Mouse (Mus musculus): ENCODE data around the gene Ccdc97. TPM values are rescaled to one million over a fixed set of nuclear protein-coding genes. Genes with fewer than 3 reads are reported as not detected.

The Ccdc97 gene
- polyA plus RNA-seq, 1 experiment from 2014 or later: 11.9 TPM

DNA sequence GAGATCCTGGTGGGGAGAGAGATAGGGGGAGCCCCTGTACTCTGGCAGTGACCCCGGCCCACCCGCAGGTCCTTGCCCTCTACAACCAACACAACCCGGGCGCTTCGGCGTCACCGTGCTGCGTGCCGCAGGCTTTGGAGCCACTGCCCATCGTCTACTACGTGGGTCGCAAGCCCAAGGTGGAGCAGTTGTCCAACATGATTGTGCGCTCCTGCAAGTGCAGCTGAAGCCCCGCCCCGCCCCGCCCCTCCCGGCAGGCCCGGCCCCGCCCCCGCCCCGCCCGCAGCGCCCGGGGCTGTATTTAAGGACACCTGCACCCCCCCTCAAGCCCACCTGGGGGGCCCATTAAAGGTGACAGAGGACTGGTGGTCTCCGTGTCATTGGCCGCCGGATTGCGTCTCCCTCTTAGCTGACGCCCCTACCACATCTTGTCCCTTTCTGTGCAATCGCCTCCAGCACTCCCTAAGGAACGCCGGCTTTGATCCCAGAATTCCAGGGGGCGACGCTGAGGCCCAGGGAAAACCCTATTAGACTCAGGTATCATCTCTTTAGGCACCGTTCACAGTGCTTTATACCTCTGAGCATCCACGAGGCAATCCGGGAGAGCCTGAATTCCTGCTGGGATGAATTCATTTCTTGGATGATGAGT, 14.0 kb downstream of the Ccdc97 start:
- Histone ChIP-seq H3K4me1 (ENCODE audit: control insufficient read depth, low read depth, low read length) (peaks cover 34% of the 10 kb centered on the region), H3K27ac (ENCODE audit: low read length) (no peak overlapping the region), H3K9me3 (replicated peaks; ENCODE audit: control insufficient read depth, low read length) (peaks cover 5% of the 10 kb centered on the region), H3K4me2 (ENCODE audit: low read depth, low read length) (peak overlapping the region; percentile 46), H3K36me3 (ENCODE audit: control insufficient read depth, insufficient read depth) (peaks cover 21% of the 10 kb centered on the region), H3K9ac (ENCODE audit: low read depth, low read length) (no peak overlapping the region), H3K27me3 (ENCODE audit: control insufficient read depth, insufficient read depth, low read depth, low read length) (no peaks in the 10 kb centered on the region), H3K4me3 (ENCODE audit: low read depth, low read length) (peak overlapping the region; percentile 26; the same call in 1 of the 2 replicates)
- no peak for ATAC-seq (ENCODE audit: low read depth)
- 41% methylated on average over 37 of the region's 37 CpGs for WGBS (ENCODE audit: insufficient replicate concordance)

DNA sequence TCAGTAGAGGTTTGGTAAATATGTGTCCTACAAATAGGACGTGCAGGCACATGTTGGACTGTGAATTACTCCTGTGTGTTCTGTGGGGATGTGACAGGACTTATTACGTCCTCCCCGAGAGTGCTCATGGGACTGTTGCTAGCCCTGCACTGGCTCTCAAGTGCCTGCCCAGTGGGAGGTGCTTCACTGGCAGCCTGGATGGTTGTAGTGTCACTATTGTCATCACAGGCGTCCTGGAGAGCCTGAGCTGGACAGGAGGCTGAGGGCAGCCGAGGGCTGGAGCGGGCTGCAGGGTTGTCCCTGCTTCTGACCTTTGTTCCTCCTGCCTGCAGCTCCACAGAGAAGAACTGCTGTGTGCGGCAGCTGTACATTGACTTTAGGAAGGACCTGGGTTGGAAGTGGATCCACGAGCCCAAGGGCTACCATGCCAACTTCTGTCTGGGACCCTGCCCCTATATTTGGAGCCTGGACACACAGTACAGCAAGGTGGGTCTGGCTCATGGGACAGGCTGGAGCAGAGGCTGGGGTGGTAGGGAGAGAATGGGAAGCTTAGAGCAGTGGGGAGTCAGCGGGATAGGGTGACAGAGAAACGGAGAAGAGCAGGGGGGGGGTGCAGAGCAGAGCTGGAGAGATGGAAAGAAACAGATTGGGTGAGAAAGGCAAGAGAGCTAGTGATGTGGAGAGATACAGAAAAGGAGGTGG, 14.9 kb downstream of the Ccdc97 start:
- peak; percentile 70 for ATAC-seq (ENCODE audit: low read depth)
- H3K4me3 ChIP-seq (ENCODE audit: low read depth, low read length): peak overlapping the region; percentile 7
- peak overlapping the region; percentile 10 for H3K4me2 ChIP-seq (ENCODE audit: low read depth, low read length)
- no peaks in the 10 kb centered on the region for H3K27me3 ChIP-seq (ENCODE audit: control insufficient read depth, insufficient read depth, low read depth, low read length)
- 67% methylated on average over 10 of the region's 10 CpGs for WGBS (ENCODE audit: insufficient replicate concordance)
- 0 out of 2 replicates have a peak overlapping the region, but pooled peaks have one; percentile 20 for H3K27ac ChIP-seq (ENCODE audit: low read length)
- peaks cover 23% of the 10 kb centered on the region for H3K36me3 ChIP-seq (ENCODE audit: control insufficient read depth, insufficient read depth)
- peaks cover 5% of the 10 kb centered on the region for H3K9me3 ChIP-seq (replicated peaks; ENCODE audit: control insufficient read depth, low read length)
- H3K4me1 ChIP-seq (ENCODE audit: control insufficient read depth, low read depth, low read length): peaks cover 34% of the 10 kb centered on the region
- H3K9ac ChIP-seq (ENCODE audit: low read depth, low read length): no peak overlapping the region

DNA sequence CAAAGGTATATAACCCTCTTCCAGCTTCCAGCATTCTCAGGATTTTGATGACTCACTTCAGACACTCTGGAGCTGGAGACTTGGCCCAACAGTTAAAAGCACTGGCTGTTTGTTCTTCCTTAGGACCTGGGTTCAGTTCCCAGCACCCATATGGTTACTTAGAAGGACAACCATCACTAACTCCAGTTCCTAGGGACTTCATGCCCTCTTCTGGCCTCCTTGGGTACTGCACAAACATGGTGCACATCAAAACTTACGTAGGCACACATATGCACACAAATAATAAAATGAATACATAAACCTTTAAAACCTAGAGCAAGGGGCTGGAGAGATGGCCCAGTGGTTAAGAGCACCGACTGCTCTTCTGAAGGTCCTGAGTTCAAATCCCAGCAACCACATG, 16.5 kb downstream of the Ccdc97 start:
- no peak for ATAC-seq (ENCODE audit: low read depth)
- H3K4me3 ChIP-seq (ENCODE audit: low read depth, low read length): no peak overlapping the region
- peaks cover 5% of the 10 kb centered on the region for H3K9me3 ChIP-seq (replicated peaks; ENCODE audit: control insufficient read depth, low read length)
- no peak overlapping the region for H3K27ac ChIP-seq (ENCODE audit: low read length)
- peaks cover 23% of the 10 kb centered on the region for H3K36me3 ChIP-seq (ENCODE audit: control insufficient read depth, insufficient read depth)
- peaks cover 27% of the 10 kb centered on the region for H3K4me1 ChIP-seq (ENCODE audit: control insufficient read depth, low read depth, low read length)
- H3K9ac ChIP-seq (ENCODE audit: low read depth, low read length): no peak overlapping the region
- H3K4me2 ChIP-seq (ENCODE audit: low read depth, low read length): no peak overlapping the region
- 87% methylated on average over 2 of the region's 2 CpGs for WGBS (ENCODE audit: insufficient replicate concordance)
- H3K27me3 ChIP-seq (ENCODE audit: control insufficient read depth, insufficient read depth, low read depth, low read length): no peaks in the 10 kb centered on the region

DNA sequence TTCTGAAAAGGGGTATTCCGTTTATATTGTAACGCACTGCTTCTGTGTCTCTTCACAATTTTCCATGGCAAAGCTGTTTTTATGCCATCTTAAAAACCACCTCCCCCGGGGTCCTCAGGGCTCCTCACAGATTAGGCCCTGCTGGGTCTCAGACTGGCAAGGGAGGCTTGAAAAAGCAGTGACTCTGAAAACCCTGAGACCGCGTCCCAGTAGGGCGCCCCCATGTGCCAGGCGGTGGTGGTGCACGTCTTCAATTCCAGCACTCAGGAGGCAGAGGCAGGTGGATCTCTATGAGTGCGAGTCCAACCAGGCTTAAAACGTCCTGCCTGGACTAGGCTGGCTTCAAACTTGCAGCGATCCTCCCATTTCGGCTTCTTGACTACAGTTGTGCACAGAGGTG, 18.2 kb downstream of the Ccdc97 start:
- Histone ChIP-seq H3K9ac (ENCODE audit: low read depth, low read length) (no peak overlapping the region), H3K4me2 (ENCODE audit: low read depth, low read length) (no peak overlapping the region), H3K4me3 (ENCODE audit: low read depth, low read length) (no peak overlapping the region), H3K27ac (ENCODE audit: low read length) (no peak overlapping the region), H3K27me3 (ENCODE audit: control insufficient read depth, insufficient read depth, low read depth, low read length) (no peaks in the 10 kb centered on the region), H3K4me1 (ENCODE audit: control insufficient read depth, low read depth, low read length) (peaks cover 17% of the 10 kb centered on the region), H3K36me3 (ENCODE audit: control insufficient read depth, insufficient read depth) (peaks cover 28% of the 10 kb centered on the region), H3K9me3 (replicated peaks; ENCODE audit: control insufficient read depth, low read length) (peaks cover 5% of the 10 kb centered on the region)
- 86% methylated on average over 12 of the region's 12 CpGs for WGBS (ENCODE audit: insufficient replicate concordance)
- no peak for ATAC-seq (ENCODE audit: low read depth)

DNA sequence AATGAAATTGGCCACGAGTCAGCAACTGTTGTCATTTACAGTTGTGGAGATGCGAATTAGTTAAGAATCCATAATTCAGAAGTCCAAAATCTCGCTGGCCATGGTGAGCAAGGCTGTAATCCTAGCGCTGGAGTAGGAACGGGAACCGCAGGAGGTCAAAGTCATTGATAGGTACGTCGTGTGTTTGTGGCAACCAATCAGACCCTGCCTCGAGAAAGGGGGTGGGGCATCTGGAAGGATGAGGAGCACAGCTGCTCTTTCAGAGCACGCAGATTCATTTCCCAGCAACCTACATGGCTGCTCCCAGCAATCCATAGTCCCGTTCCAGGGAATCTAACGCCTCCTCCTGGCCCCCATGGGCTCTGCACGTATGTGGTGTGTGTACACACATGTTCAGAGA, 19.0 kb downstream of the Ccdc97 start:
- Histone ChIP-seq H3K27ac (ENCODE audit: low read length) (no peak overlapping the region), H3K4me3 (ENCODE audit: low read depth, low read length) (no peak overlapping the region), H3K4me2 (ENCODE audit: low read depth, low read length) (no peak overlapping the region), H3K36me3 (ENCODE audit: control insufficient read depth, insufficient read depth) (peaks cover 30% of the 10 kb centered on the region), H3K4me1 (ENCODE audit: control insufficient read depth, low read depth, low read length) (peaks cover 13% of the 10 kb centered on the region), H3K27me3 (ENCODE audit: control insufficient read depth, insufficient read depth, low read depth, low read length) (no peaks in the 10 kb centered on the region), H3K9ac (ENCODE audit: low read depth, low read length) (no peak overlapping the region), H3K9me3 (replicated peaks; ENCODE audit: control insufficient read depth, low read length) (peaks cover 5% of the 10 kb centered on the region)
- 76% methylated on average over 13 of the region's 13 CpGs for WGBS (ENCODE audit: insufficient replicate concordance)
- ATAC-seq (ENCODE audit: low read depth): no peak

DNA sequence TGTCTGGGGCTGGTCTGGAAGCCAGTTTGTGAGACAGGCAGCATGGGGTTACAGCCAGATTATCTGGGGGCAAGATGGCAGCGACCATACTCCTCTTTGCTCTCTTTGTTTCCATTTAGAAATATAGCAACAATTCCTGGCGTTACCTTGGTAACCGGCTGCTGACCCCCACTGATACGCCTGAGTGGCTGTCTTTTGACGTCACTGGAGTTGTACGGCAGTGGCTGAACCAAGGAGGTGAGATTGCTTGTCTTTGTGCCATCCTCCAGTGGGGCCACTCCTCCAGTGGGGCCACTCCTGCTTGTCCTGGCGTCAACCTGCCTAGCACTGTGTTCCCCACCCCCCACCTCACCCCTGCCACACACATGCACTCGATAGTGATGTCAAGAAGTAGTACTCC, 24.8 kb downstream of the Ccdc97 start:
- no peaks in the 10 kb centered on the region for H3K27me3 ChIP-seq (ENCODE audit: control insufficient read depth, insufficient read depth, low read depth, low read length)
- H3K27ac ChIP-seq (ENCODE audit: low read length): no peak overlapping the region
- no peak overlapping the region for H3K9ac ChIP-seq (ENCODE audit: low read depth, low read length)
- H3K36me3 ChIP-seq (ENCODE audit: control insufficient read depth, insufficient read depth): peaks cover 16% of the 10 kb centered on the region
- H3K9me3 ChIP-seq (replicated peaks; ENCODE audit: control insufficient read depth, low read length): no peaks in the 10 kb centered on the region
- H3K4me3 ChIP-seq (ENCODE audit: low read depth, low read length): no peak overlapping the region
- H3K4me2 ChIP-seq (ENCODE audit: low read depth, low read length): no peak overlapping the region
- no peak for ATAC-seq (ENCODE audit: low read depth)
- 65% methylated on average over 8 of the region's 8 CpGs for WGBS (ENCODE audit: insufficient replicate concordance)
- peaks cover 25% of the 10 kb centered on the region for H3K4me1 ChIP-seq (ENCODE audit: control insufficient read depth, low read depth, low read length)

DNA sequence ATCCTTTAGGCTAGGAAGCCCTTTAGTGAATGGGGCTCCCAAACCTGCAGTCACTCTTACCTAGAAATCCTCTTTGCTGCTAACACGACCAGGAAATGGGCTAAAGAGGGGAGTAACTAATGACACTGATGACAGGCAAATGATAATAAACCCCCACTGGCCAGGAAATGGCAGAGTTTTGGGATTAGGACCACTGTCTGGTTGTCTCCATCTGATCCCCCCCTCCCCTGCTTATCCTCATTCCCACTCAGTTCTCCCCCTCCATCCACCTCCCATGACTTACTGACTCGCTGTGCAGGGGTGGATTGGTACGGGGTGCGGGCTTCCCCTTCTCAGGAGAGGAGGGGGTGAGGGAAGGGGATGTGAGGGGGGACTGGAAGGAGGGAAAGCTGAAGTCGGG, 28.8 kb downstream of the Ccdc97 start:
- Histone ChIP-seq H3K27ac (ENCODE audit: low read length) (peak overlapping the region; percentile 96), H3K36me3 (ENCODE audit: control insufficient read depth, insufficient read depth) (peaks cover 10% of the 10 kb centered on the region), H3K27me3 (ENCODE audit: control insufficient read depth, insufficient read depth, low read depth, low read length) (no peaks in the 10 kb centered on the region), H3K9me3 (replicated peaks; ENCODE audit: control insufficient read depth, low read length) (no peaks in the 10 kb centered on the region), H3K4me3 (ENCODE audit: low read depth, low read length) (peak overlapping the region; percentile 89), H3K9ac (ENCODE audit: low read depth, low read length) (peak overlapping the region; percentile 92), H3K4me2 (ENCODE audit: low read depth, low read length) (peak overlapping the region; percentile 100), H3K4me1 (ENCODE audit: control insufficient read depth, low read depth, low read length) (peaks cover 53% of the 10 kb centered on the region)
- 20% methylated on average over 5 of the region's 5 CpGs for WGBS (ENCODE audit: insufficient replicate concordance)
- ATAC-seq (ENCODE audit: low read depth): no peak

DNA sequence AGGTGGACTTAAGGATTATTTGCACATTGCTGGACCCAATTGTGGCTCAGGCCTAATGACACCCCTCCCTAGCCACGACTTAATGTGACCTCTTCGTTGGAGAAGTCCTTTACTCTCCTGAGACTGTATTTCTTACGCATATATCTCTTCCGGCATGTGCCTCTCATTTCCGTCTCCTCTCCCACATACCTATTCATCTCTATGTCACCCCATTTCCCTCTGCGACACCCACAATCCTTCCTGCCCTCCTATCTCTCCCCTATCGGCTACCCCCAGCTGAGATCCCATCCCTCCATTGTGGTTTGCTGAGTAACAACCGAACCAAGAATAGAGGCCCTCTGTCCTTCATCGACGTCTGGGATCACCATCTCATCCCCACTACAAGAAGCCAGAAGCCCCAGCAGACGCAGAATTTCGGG, 29.3 kb downstream of the Ccdc97 start:
- H3K4me3 ChIP-seq (ENCODE audit: low read depth, low read length): peak overlapping the region; percentile 89
- 2% methylated on average over 12 of the region's 12 CpGs for WGBS (ENCODE audit: insufficient replicate concordance)
- peak; percentile 22 for ATAC-seq (ENCODE audit: low read depth)
- H3K27ac ChIP-seq (ENCODE audit: low read length): peak overlapping the region; percentile 96
- no peaks in the 10 kb centered on the region for H3K27me3 ChIP-seq (ENCODE audit: control insufficient read depth, insufficient read depth, low read depth, low read length)
- peaks cover 7% of the 10 kb centered on the region for H3K36me3 ChIP-seq (ENCODE audit: control insufficient read depth, insufficient read depth)
- peaks cover 58% of the 10 kb centered on the region for H3K4me1 ChIP-seq (ENCODE audit: control insufficient read depth, low read depth, low read length)
- H3K9ac ChIP-seq (ENCODE audit: low read depth, low read length): peak overlapping the region; percentile 92
- peak overlapping the region; percentile 100 for H3K4me2 ChIP-seq (ENCODE audit: low read depth, low read length)
- H3K9me3 ChIP-seq (replicated peaks; ENCODE audit: control insufficient read depth, low read length): no peaks in the 10 kb centered on the region
